Mouse (Mus musculus) hindbrain, embryonic 13.5 days (tissue): ENCODE data around the gene Casz1. TPM values are rescaled to one million over a fixed set of nuclear protein-coding genes. Genes with fewer than 3 reads are reported as not detected.

Experiments
- ATAC-seq: fragments of 200-750 bp; cut with Nextera tagmentation; 2 replicates; pipeline ENCODE4 v1.8.0; 2017; ENCODE audit warnings: moderate TSS enrichment; ENCODE audit not compliant: low FRiP score
- H3K27ac ChIP-seq: fragments of 300-500 bp; sonication (generic); 2 replicates; pipeline ENCODE4 v1.5.1; 2015; ENCODE audit warnings: inconsistent platforms, mild to moderate bottlenecking, moderate library complexity
- H3K27me3 ChIP-seq: fragments of 300-500 bp; sonication (generic); 2 replicates; pipeline ENCODE4 v1.6.1; 2015; ENCODE audit warnings: mild to moderate bottlenecking, inconsistent platforms
- H3K36me3 ChIP-seq: fragments of 300-500 bp; sonication (generic); 2 replicates; pipeline ENCODE4 v1.6.1; 2015; ENCODE audit warnings: mild to moderate bottlenecking, inconsistent platforms
- H3K4me1 ChIP-seq: fragments of 300-500 bp; sonication (generic); replicated peaks from 2 replicates; pipeline ENCODE4 v1.6.1; 2015; ENCODE audit warnings: inconsistent platforms
- H3K4me2 ChIP-seq: fragments of 300-500 bp; sonication (generic); 2 replicates; pipeline ENCODE4 v1.6.1; 2015; ENCODE audit warnings: inconsistent platforms, mild to moderate bottlenecking, moderate library complexity
- H3K4me3 ChIP-seq: fragments of 300-500 bp; sonication (generic); 2 replicates; pipeline ENCODE4 v1.5.1; 2015; ENCODE audit warnings: mild to moderate bottlenecking, inconsistent platforms
- H3K9ac ChIP-seq: fragments of 300-500 bp; sonication (generic); 2 replicates; pipeline ENCODE4 v1.6.1; 2015; ENCODE audit warnings: mild to moderate bottlenecking, inconsistent platforms
- H3K9me3 ChIP-seq: fragments of 300-500 bp; sonication (generic); 2 replicates; pipeline ENCODE4 v1.6.1; 2016; ENCODE audit warnings: inconsistent platforms
- WGBS: fragments of 180-500 bp; shearing (Covaris S2); methylation state at CpG from one replicate; pipeline ENCODE4 v1.1.7; 2015; 5-methylcytosine and 5-hydroxymethylcytosine counted together
- polyA plus RNA-seq: library from polyadenylated mRNA; unstranded; fragments of >200 nt; fragmentation: Nextera tagmentation; extraction: Ambion mirVana; gene quantifications from 2 replicates; pipeline ENCODE4 v1.2.1, GENCODE M21; 2015

Gene Casz1
- polyA plus RNA-seq, 1 experiment from 2014 or later: 6.7 TPM

DNA sequence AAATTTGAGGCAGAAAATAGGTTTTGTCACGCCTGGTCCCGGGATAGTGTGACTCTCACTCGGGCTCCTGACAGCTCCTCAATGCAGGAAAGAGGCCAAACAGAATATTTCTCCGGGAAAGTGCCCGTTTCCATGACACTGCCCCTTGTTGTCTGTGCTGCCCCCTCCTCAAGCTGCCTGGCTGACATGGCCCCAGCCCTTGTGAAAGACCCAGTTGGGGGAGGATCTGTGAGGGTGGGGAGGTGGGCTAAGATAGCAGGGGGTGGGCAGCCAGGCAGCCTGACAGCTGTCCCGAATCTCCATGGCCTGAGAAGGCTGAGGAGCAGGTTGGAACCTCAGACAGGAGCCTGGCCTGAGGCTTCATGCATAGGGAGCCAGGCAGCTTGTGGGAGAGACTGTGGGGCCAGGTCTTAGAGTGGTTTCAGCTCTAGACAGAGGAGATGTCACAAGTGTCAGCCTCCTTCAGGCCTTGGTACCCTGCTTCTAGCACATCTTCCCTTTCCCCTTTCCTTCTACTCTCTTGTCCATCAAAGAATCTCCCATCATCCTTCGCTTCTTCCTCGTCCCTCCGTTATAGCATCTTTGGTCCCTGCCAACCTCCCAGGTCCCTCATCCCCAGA lies 81.8 kb downstream of the Casz1 start:
- Histone ChIP-seq H3K27me3 (peaks cover 96% of the 10 kb centered on the region), H3K36me3 (no peaks in the 10 kb centered on the region), H3K27ac (peak overlapping the region; percentile 61; the same call in 1 of the 2 replicates), H3K4me2 (no peak overlapping the region), H3K9ac (no peak overlapping the region), H3K4me1 (peaks cover 79% of the 10 kb centered on the region), H3K4me3 (no peak overlapping the region), H3K9me3 (no peaks in the 10 kb centered on the region)
- WGBS: 21% methylated on average over 9 of the region's 9 CpGs
- peak; percentile 46; the same call in 1 of the 2 replicates for ATAC-seq

- Histone ChIP-seq H3K9me3 (no peaks in the 10 kb centered on the region), H3K27me3 (peaks cover 93% of the 10 kb centered on the region), H3K4me2 (no peak overlapping the region), H3K4me3 (no peak overlapping the region), H3K4me1 (peaks cover 74% of the 10 kb centered on the region), H3K9ac (no peak overlapping the region), H3K27ac (no peak overlapping the region), H3K36me3 (no peaks in the 10 kb centered on the region)
- 26% methylated on average over 8 of the region's 8 CpGs for WGBS
- no peak for ATAC-seq
Measured at GRCm38 (mm10) chr4:148888229-148888628, 84.0 kb downstream of the Casz1 start.

- Histone ChIP-seq H3K9ac (no peak overlapping the region), H3K4me1 (peaks cover 82% of the 10 kb centered on the region), H3K36me3 (no peaks in the 10 kb centered on the region), H3K27ac (no peak overlapping the region), H3K9me3 (no peaks in the 10 kb centered on the region), H3K4me3 (no peak overlapping the region), H3K27me3 (peaks cover 94% of the 10 kb centered on the region), H3K4me2 (no peak overlapping the region)
- no peak for ATAC-seq
- WGBS: 58% methylated on average over 6 of the region's 6 CpGs
Measured at GRCm38 (mm10) chr4:148889011-148889410, 84.8 kb downstream of the Casz1 start.

DNA sequence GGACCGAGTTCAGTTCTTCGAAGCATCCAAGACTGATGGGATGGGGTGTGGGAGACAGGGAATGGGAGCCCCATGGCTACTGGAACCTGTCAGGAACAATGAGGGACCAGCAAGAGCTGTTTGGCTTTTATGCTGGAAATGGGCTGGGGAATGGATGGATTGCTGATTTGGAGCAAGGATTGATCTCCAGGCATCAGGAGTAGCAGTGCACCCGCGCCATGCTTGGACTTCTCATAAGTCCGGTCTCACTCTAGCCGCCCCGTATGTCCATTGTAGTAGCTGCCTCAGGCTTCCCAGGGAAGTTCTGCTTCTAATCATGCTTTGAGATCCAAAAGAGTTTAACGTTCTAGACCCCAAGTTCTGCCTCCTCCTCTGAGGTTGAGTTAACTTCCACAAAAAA lies 86.2 kb downstream of the Casz1 start:
- H3K36me3 ChIP-seq: no peaks in the 10 kb centered on the region
- peaks cover 82% of the 10 kb centered on the region for H3K4me1 ChIP-seq
- 23% methylated on average over 8 of the region's 8 CpGs for WGBS
- peak overlapping the region; percentile 54 for H3K4me2 ChIP-seq
- no peak overlapping the region for H3K4me3 ChIP-seq
- no peak overlapping the region for H3K9ac ChIP-seq
- no peak for ATAC-seq
- no peak overlapping the region for H3K27ac ChIP-seq
- H3K27me3 ChIP-seq: peaks cover 94% of the 10 kb centered on the region
- H3K9me3 ChIP-seq: no peaks in the 10 kb centered on the region

- no peaks in the 10 kb centered on the region for H3K9me3 ChIP-seq
- peak overlapping the region; percentile 54 for H3K4me2 ChIP-seq
- peaks cover 96% of the 10 kb centered on the region for H3K27me3 ChIP-seq
- ATAC-seq: peak; percentile 68
- peak overlapping the region; percentile 71 for H3K27ac ChIP-seq
- H3K4me1 ChIP-seq: peaks cover 79% of the 10 kb centered on the region
- WGBS: 2% methylated on average over 52 of the region's 52 CpGs
- H3K9ac ChIP-seq: peak overlapping the region; percentile 68
- H3K36me3 ChIP-seq: no peaks in the 10 kb centered on the region
- peak overlapping the region; percentile 28 for H3K4me3 ChIP-seq
Measured at GRCm38 (mm10) chr4:148890892-148891838, 86.9 kb downstream of the Casz1 start.

DNA sequence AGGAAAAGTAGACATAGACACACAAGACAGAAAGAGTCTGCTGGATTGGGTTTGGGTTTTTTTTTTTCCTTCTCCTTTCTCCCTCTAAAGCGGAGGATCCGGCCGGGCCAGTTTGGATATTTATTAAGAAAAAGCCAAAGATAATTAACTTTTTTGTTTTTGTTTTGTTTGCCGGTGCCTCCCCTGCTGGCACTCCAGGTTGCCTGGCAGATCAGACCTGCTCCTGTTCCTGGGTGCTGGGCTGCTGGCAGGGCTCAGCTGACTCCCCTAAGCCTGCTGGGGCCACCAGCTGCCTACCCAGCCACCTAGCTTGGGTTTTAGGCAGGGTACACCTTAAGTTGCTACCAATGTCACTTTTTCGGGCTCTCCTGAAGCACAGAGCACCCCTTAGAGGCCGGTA lies 91.9 kb downstream of the Casz1 start:
- H3K9me3 ChIP-seq: no peaks in the 10 kb centered on the region
- no peak for ATAC-seq
- no peaks in the 10 kb centered on the region for H3K36me3 ChIP-seq
- H3K27ac ChIP-seq: no peak overlapping the region
- no peak overlapping the region for H3K9ac ChIP-seq
- peaks cover 95% of the 10 kb centered on the region for H3K27me3 ChIP-seq
- H3K4me2 ChIP-seq: no peak overlapping the region
- H3K4me1 ChIP-seq: peaks cover 45% of the 10 kb centered on the region
- no peak overlapping the region for H3K4me3 ChIP-seq
- WGBS: 67% methylated on average over 6 of the region's 6 CpGs

DNA sequence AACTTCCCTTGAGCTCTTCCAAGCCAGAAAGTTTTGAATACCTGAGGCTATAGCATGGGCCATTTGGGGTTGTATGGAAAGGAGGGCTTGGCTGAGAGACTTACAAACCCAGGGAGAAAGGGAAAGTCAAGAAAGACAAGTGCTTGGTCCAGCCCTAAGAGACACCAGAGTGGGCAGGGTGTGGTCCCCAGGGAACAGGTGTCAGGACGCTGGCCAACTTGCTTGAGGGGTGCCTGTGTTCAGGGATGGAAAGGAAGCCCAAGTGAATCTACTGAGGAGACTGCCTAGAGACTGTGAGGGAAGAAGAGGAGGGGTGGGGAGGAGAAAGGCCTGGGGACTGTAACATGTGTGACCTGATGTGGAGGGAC lies 95.7 kb downstream of the Casz1 start:
- no peaks in the 10 kb centered on the region for H3K36me3 ChIP-seq
- 0 out of 2 replicates have a peak overlapping the region, but pooled peaks have one; percentile 58 for H3K27ac ChIP-seq
- no peaks in the 10 kb centered on the region for H3K9me3 ChIP-seq
- peak overlapping the region; percentile 56 for H3K4me3 ChIP-seq
- ATAC-seq: no peak
- peaks cover 97% of the 10 kb centered on the region for H3K27me3 ChIP-seq
- H3K4me1 ChIP-seq: peaks cover 52% of the 10 kb centered on the region
- H3K9ac ChIP-seq: peak overlapping the region; percentile 64
- 17% methylated on average over 1 of the region's 1 CpGs for WGBS
- peak overlapping the region; percentile 94 for H3K4me2 ChIP-seq

DNA sequence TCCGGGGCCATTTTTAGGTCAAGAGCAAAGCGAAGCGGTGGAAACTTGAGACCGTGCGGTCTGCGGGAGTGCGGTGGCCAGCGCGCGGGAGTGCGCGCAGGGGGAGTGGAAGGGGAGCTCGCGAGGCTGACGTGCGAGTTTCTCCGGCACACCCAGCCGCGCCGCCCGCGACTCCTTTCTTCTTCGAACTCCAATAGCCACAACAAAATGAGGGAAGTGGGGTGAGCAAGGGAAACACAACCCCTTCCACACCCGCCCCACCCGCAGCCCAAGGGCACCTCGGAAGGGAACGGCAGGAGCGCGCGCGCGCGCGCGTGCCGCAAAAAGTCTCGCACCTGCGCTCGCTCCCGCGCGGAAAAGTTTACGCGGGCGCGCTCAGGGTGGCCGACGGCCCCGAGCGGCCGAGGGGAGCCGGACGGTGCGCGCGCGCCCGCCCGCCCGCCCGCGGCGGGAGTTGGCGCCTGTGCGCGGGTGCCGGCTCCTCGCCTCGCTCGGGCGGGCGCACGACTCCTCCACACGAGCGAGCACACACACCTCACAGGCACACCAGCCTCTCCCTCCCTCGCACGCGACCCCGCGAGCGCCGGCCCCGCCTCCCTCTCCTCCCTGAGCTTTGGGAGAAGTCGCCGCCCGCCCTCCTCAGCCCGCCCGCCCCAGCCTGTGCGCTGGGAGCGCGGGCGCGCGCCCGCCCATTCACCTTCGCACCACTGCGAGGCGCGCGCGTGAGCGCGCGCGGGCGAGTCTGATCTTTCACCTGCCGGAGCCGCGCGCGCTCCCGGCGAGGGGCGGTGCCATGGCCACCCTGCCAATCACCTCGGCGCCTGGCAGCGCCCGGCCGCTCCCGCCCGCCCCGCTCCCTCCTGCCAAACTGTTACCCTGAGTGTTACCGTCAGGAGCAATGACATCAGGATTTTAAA lies 96.3 kb downstream of the Casz1 start:
- peak overlapping the region; percentile 58 for H3K27ac ChIP-seq
- ATAC-seq: peak; percentile 70
- peak overlapping the region; percentile 94 for H3K4me2 ChIP-seq
- under 1% methylated on average over 91 of the region's 123 CpGs for WGBS
- H3K9me3 ChIP-seq: no peaks in the 10 kb centered on the region
- H3K9ac ChIP-seq: peak overlapping the region; percentile 64
- H3K4me3 ChIP-seq: peak overlapping the region; percentile 56
- no peaks in the 10 kb centered on the region for H3K36me3 ChIP-seq
- peaks cover 97% of the 10 kb centered on the region for H3K27me3 ChIP-seq
- peaks cover 52% of the 10 kb centered on the region for H3K4me1 ChIP-seq

DNA sequence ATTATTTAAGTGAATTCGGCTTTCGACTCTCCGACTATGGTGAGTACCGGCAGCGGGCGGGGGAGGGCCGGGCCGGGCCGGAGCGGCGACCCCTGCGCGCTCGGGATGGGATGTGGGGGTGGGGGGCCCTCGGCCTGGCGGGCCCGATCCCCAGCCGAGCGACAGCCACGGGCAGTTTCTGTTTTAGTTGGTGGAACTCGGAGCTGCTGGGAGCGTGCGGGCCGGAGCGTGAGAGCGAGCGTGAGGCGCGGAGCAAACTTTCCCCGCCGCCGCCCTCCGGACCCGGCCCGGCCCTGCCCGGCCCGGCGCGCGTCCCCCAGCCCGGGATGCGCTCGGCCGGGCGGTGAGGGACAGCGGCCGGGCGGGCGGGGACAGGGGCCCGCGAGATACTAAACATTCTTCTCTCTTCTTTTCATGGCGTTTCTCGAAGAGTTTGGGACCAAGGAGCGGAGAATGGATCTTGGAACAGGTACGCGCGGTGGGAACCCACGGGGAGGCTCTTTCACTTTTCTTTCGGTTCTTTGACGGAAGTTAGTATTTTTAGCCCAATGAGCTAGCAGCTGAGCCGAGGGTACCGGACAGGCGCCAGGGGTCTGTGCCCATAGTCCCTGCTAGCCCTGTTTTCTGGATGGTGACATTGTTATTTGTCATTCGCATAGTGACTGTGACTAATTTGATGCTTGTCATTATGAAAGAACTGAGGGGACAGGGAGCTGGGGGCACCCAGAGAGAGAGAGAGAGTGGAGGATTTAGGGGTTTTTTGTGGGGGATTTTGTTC lies 97.2 kb downstream of the Casz1 start:
- peaks cover 97% of the 10 kb centered on the region for H3K27me3 ChIP-seq
- WGBS: under 1% methylated on average over 63 of the region's 64 CpGs

GRCm38 (mm10) chr4:148902919-148903727 lies 98.9 kb downstream of the Casz1 start:
- H3K4me1 ChIP-seq: peaks cover 70% of the 10 kb centered on the region
- H3K4me3 ChIP-seq: no peak overlapping the region
- no peak overlapping the region for H3K9ac ChIP-seq
- no peaks in the 10 kb centered on the region for H3K36me3 ChIP-seq
- no peak overlapping the region for H3K27ac ChIP-seq
- H3K4me2 ChIP-seq: peak overlapping the region; percentile 94
- WGBS: 30% methylated on average over 8 of the region's 8 CpGs
- peaks cover 97% of the 10 kb centered on the region for H3K27me3 ChIP-seq
- H3K9me3 ChIP-seq: no peaks in the 10 kb centered on the region
- no peak for ATAC-seq

More for the DNA sequence above, 97.2 kb downstream of the Casz1 start:
- Histone ChIP-seq H3K4me1 (peaks cover 57% of the 10 kb centered on the region), H3K4me3 (peak overlapping the region; percentile 56), H3K9ac (peak overlapping the region; percentile 64), H3K27ac (no peak overlapping the region), H3K9me3 (no peaks in the 10 kb centered on the region), H3K36me3 (no peaks in the 10 kb centered on the region), H3K4me2 (peak overlapping the region; percentile 94)
- no peak for ATAC-seq

DNA sequence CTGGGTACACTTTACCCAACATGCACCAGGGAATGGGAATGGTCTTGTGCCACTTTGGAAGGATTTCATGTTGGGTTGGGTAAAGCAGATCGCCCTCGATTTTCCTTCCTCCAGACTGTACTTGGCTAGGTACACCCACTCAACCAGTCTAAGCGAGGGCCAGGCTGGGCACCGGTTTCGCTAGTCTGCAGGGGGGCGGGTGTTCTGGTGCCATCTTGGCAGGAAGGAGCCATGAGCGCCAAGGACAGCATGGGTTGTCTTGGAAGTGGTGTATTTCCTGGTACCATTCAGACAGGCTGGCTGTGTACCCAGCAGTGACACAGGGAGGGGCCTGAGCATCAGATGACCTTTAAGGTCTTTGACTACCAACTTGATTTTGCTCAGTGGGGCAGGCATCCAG lies 101.1 kb downstream of the Casz1 start:
- Histone ChIP-seq H3K9me3 (no peaks in the 10 kb centered on the region), H3K4me2 (no peak overlapping the region), H3K27me3 (peaks cover 80% of the 10 kb centered on the region), H3K4me1 (peaks cover 86% of the 10 kb centered on the region), H3K9ac (no peak overlapping the region), H3K36me3 (no peaks in the 10 kb centered on the region), H3K4me3 (no peak overlapping the region), H3K27ac (no peak overlapping the region)
- WGBS: 92% methylated on average over 7 of the region's 7 CpGs
- no peak for ATAC-seq
